Mouse (Mus musculus): ENCODE data around the gene Rps29. TPM values are rescaled to one million over a fixed set of nuclear protein-coding genes. Genes with fewer than 3 reads are reported as not detected.

The Rps29 gene
- polyA plus RNA-seq, 1 experiment from 2014 or later = 1,574 TPM

- H3K27ac ChIP-seq = peak overlapping the region; percentile 95; the same call in 1 of the 2 replicates
- no peaks in the 10 kb centered on the region for H3K9me3 ChIP-seq (replicated peaks)
- peaks cover 23% of the 10 kb centered on the region for H3K36me3 ChIP-seq
- no peak overlapping the region for H3K4me3 ChIP-seq (replicated peaks)
- WGBS (ENCODE audit: insufficient replicate concordance) = 72% methylated on average over 2 of the region's 2 CpGs
- no peaks in the 10 kb centered on the region for H3K27me3 ChIP-seq
- no peak overlapping the region for H3K9ac ChIP-seq
- peaks cover 23% of the 10 kb centered on the region for H3K4me1 ChIP-seq (replicated peaks)
- ATAC-seq (ENCODE audit: low read depth) (no peak), DNase-seq (no peak)
- H3K4me2 ChIP-seq = no peak overlapping the region
These were observed 3.1 kb downstream of the Rps29 start for GRCm38 (mm10) chr12:69155923-69156322.

DNA sequence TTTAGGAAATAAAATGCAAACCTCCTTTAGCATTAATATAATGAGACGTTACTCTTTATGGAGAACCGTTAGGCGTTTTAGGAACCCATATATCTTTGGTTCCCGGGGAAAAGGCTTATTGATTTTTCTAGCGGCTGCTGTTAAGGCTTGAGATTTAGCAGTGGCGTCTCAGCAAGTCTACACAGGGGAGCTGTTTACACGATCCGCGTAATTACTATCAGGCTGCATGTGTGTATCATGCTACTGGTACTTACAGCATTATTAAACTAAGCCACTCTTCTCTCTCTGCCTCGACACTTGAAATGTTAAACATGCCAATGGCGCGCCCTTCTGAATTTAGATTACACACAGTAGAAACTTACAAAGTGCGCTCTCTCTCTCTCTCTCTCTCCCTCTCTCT is 8.9 kb downstream of the Rps29 start:
- WGBS (ENCODE audit: insufficient replicate concordance) = 67% methylated on average over 13 of the region's 13 CpGs
- Histone ChIP-seq H3K27me3 (no peaks in the 10 kb centered on the region), H3K4me2 (no peak overlapping the region), H3K9ac (no peak overlapping the region), H3K36me3 (no peaks in the 10 kb centered on the region), H3K4me1 (replicated peaks) (no peaks in the 10 kb centered on the region), H3K4me3 (replicated peaks) (no peak overlapping the region), H3K9me3 (replicated peaks) (no peaks in the 10 kb centered on the region), H3K27ac (no peak overlapping the region)
- no peak for ATAC-seq (ENCODE audit: low read depth)
- no peak for DNase-seq

DNA sequence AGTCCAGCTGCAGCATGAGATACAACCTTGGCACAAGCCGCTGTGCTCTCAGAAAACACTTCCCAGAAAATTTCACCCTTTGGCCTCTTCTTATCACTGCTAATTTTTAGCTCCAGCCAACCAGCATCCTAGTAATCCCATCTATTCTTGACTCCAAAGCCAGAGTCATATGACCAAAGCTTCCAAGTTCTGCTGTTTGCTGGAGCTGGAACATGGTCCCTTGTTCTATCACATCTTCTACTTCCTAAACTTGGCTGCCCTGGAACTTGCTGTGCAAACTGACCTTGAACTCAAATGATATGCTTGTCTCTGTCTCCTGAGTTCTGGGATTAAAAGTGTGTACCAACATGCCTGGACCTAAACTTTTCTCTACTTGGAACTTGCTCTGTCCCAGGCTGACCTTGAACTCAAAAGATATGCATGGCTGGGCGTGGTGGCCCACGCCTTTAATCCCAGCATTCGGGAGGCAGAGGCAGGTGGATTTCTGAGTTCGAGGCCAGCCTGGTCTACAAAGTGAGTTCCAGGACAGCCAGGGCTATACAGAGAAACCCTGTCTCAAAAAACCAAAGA is 11.7 kb downstream of the Rps29 start:
- no peak for ATAC-seq (ENCODE audit: low read depth)
- no peaks in the 10 kb centered on the region for H3K27me3 ChIP-seq

DNA sequence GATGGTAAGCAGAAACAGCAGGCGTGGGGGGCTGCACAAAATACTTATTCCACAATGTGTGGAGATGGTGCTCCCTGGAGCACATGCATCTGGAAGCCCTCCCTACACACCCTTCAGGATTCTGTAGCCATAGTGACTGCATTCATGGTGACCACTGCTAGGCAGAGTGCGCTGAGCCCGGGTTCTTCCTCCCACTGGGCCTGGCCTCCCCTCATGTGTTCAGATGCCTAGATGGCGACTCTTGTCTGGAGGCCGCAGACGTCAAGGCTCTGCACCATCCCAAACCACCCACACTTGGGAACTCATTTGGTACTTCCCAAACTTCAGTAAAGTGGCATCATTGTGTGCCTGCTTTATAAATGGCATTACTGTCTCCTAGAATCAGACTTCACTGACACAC is 15.5 kb downstream of the Rps29 start:
- H3K9ac ChIP-seq = no peak overlapping the region
- no peaks in the 10 kb centered on the region for H3K4me1 ChIP-seq (replicated peaks)
- no peaks in the 10 kb centered on the region for H3K27me3 ChIP-seq
- no peak overlapping the region for H3K4me2 ChIP-seq
- DNase-seq (no peak), ATAC-seq (ENCODE audit: low read depth) (no peak)
- H3K27ac ChIP-seq = no peak overlapping the region
- WGBS (ENCODE audit: insufficient replicate concordance) = 62% methylated on average over 6 of the region's 6 CpGs
- H3K36me3 ChIP-seq = no peaks in the 10 kb centered on the region
- no peaks in the 10 kb centered on the region for H3K9me3 ChIP-seq (replicated peaks)
- no peak overlapping the region for H3K4me3 ChIP-seq (replicated peaks)

More for the DNA sequence above, 11.7 kb downstream of the Rps29 start:
- Histone ChIP-seq H3K9me3 (replicated peaks) (no peaks in the 10 kb centered on the region), H3K4me3 (replicated peaks) (no peak overlapping the region), H3K9ac (no peak overlapping the region), H3K36me3 (no peaks in the 10 kb centered on the region), H3K4me1 (replicated peaks) (no peaks in the 10 kb centered on the region), H3K4me2 (no peak overlapping the region), H3K27ac (no peak overlapping the region)
- 71% methylated on average over 5 of the region's 5 CpGs for WGBS (ENCODE audit: insufficient replicate concordance)
- DNase-seq = no peak

GRCm38 (mm10) chr12:69139841-69140240 is 19.1 kb downstream of the Rps29 start:
- Histone ChIP-seq H3K27me3 (no peaks in the 10 kb centered on the region), H3K27ac (no peak overlapping the region), H3K9ac (no peak overlapping the region), H3K4me3 (replicated peaks) (no peak overlapping the region), H3K4me1 (replicated peaks) (no peaks in the 10 kb centered on the region), H3K9me3 (replicated peaks) (no peaks in the 10 kb centered on the region), H3K4me2 (no peak overlapping the region), H3K36me3 (no peaks in the 10 kb centered on the region)
- ATAC-seq (ENCODE audit: low read depth) (no peak), DNase-seq (no peak)
- WGBS (ENCODE audit: insufficient replicate concordance) = 68% methylated on average over 7 of the region's 7 CpGs

- no peaks in the 10 kb centered on the region for H3K9me3 ChIP-seq (replicated peaks)
- no peaks in the 10 kb centered on the region for H3K4me1 ChIP-seq (replicated peaks)
- H3K27ac ChIP-seq = no peak overlapping the region
- H3K27me3 ChIP-seq = no peaks in the 10 kb centered on the region
- H3K4me3 ChIP-seq (replicated peaks) = no peak overlapping the region
- no peak overlapping the region for H3K9ac ChIP-seq
- ATAC-seq (ENCODE audit: low read depth) (no peak), DNase-seq (no peak)
- no peak overlapping the region for H3K4me2 ChIP-seq
- WGBS (ENCODE audit: insufficient replicate concordance) = 70% methylated on average over 3 of the region's 3 CpGs
- no peaks in the 10 kb centered on the region for H3K36me3 ChIP-seq
These were observed 19.8 kb downstream of the Rps29 start for GRCm38 (mm10) chr12:69139201-69139600.

- Histone ChIP-seq H3K27ac (no peak overlapping the region), H3K9me3 (replicated peaks) (no peaks in the 10 kb centered on the region), H3K9ac (no peak overlapping the region), H3K4me1 (replicated peaks) (peaks cover 10% of the 10 kb centered on the region), H3K27me3 (no peaks in the 10 kb centered on the region), H3K36me3 (no peaks in the 10 kb centered on the region), H3K4me3 (replicated peaks) (no peak overlapping the region), H3K4me2 (no peak overlapping the region)
- ATAC-seq (ENCODE audit: low read depth) (no peak), DNase-seq (no peak)
- WGBS (ENCODE audit: insufficient replicate concordance) = 7% methylated on average over 10 of the region's 10 CpGs
These were observed 27.0 kb downstream of the Rps29 start for GRCm38 (mm10) chr12:69131981-69132380.

GRCm38 (mm10) chr12:69131267-69131666 is 27.7 kb downstream of the Rps29 start:
- no peaks in the 10 kb centered on the region for H3K36me3 ChIP-seq
- no peaks in the 10 kb centered on the region for H3K9me3 ChIP-seq (replicated peaks)
- no peak overlapping the region for H3K4me2 ChIP-seq
- DNase-seq (no peak), ATAC-seq (ENCODE audit: low read depth) (no peak)
- no peak overlapping the region for H3K4me3 ChIP-seq (replicated peaks)
- WGBS (ENCODE audit: insufficient replicate concordance) = 34% methylated on average over 6 of the region's 6 CpGs
- H3K4me1 ChIP-seq (replicated peaks) = peaks cover 10% of the 10 kb centered on the region
- no peaks in the 10 kb centered on the region for H3K27me3 ChIP-seq
- no peak overlapping the region for H3K27ac ChIP-seq
- no peak overlapping the region for H3K9ac ChIP-seq

DNA sequence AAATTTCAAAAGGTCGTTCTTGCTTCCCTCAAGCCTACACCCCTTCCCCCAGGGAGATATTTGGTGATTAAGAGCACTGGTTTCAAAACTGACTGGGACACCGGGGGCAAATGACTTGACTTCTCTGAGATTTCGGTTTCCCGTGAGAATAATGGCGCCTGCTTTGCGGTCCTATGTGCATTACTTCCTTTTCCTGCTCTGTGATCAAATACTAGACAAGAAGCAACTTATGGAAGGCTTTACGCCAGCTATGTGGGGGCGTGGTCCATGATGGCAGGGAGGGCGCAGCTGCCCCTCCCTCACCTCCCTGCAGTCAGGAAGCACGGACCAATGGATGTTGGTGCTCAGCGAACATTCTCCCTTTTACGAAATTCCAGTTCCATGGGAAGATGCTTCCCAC is 28.5 kb downstream of the Rps29 start:
- Histone ChIP-seq H3K9me3 (replicated peaks) (no peaks in the 10 kb centered on the region), H3K27me3 (no peaks in the 10 kb centered on the region), H3K4me1 (replicated peaks) (peaks cover 10% of the 10 kb centered on the region), H3K4me2 (peak overlapping the region; percentile 43), H3K4me3 (replicated peaks) (peak overlapping the region; percentile 14), H3K9ac (no peak overlapping the region), H3K27ac (no peak overlapping the region), H3K36me3 (no peaks in the 10 kb centered on the region)
- ATAC-seq (ENCODE audit: low read depth) (no peak), DNase-seq (no peak)
- 40% methylated on average over 12 of the region's 12 CpGs for WGBS (ENCODE audit: insufficient replicate concordance)

GRCm38 (mm10) chr12:69129634-69130310 is 29.2 kb downstream of the Rps29 start:
- ATAC-seq (ENCODE audit: low read depth) (no peak), DNase-seq (no peak)
- Histone ChIP-seq H3K4me2 (peak overlapping the region; percentile 43), H3K36me3 (no peaks in the 10 kb centered on the region), H3K27ac (no peak overlapping the region), H3K27me3 (no peaks in the 10 kb centered on the region), H3K9ac (no peak overlapping the region), H3K9me3 (replicated peaks) (no peaks in the 10 kb centered on the region), H3K4me1 (replicated peaks) (peaks cover 10% of the 10 kb centered on the region), H3K4me3 (replicated peaks) (peak overlapping the region; percentile 14)
- WGBS (ENCODE audit: insufficient replicate concordance) = 35% methylated on average over 18 of the region's 18 CpGs

DNA sequence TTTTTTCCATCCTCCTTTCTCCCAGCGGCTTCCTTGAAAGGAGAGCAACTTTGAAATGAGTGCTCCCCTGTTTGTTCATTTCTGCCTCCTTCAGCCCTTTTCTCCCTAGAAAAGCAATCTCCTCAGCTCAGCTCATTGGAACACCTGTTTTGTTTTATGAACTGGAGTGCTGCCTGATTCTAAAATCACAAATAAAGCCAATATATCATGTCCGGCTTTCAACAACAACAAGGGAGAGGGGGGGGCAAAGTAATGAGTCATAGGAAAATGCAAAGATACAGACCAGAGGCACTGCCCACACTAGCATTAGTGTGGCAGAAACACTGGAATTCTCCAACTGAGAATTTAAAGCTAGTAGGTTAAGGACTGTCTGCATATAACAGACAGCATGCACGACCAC is 31.4 kb downstream of the Rps29 start:
- H3K4me3 ChIP-seq (replicated peaks) = no peak overlapping the region
- no peaks in the 10 kb centered on the region for H3K9me3 ChIP-seq (replicated peaks)
- H3K36me3 ChIP-seq = no peaks in the 10 kb centered on the region
- H3K4me1 ChIP-seq (replicated peaks) = peaks cover 10% of the 10 kb centered on the region
- whole genome bisulfite sequencing (ENCODE audit: insufficient replicate concordance) = 85% methylated on average over 3 of the region's 3 CpGs
- H3K4me2 ChIP-seq = no peak overlapping the region
- ATAC-seq (ENCODE audit: low read depth) (no peak), DNase-seq (no peak)
- H3K9ac ChIP-seq = no peak overlapping the region
- no peaks in the 10 kb centered on the region for H3K27me3 ChIP-seq
- H3K27ac ChIP-seq = no peak overlapping the region

GRCm38 (mm10) chr12:69127170-69127569 is 31.8 kb downstream of the Rps29 start:
- peak; percentile 18 for DNase-seq

More at GRCm38 (mm10) chr12:69127170-69127569, 31.8 kb downstream of the Rps29 start:
- H3K4me2 ChIP-seq = no peak overlapping the region
- H3K4me1 ChIP-seq (replicated peaks) = peaks cover 10% of the 10 kb centered on the region
- H3K36me3 ChIP-seq = no peaks in the 10 kb centered on the region
- 63% methylated on average over 5 of the region's 5 CpGs for WGBS (ENCODE audit: insufficient replicate concordance)
- H3K4me3 ChIP-seq (replicated peaks) = no peak overlapping the region
- no peak overlapping the region for H3K27ac ChIP-seq
- no peak for ATAC-seq (ENCODE audit: low read depth)
- no peaks in the 10 kb centered on the region for H3K9me3 ChIP-seq (replicated peaks)
- H3K27me3 ChIP-seq = no peaks in the 10 kb centered on the region
- H3K9ac ChIP-seq = no peak overlapping the region

Measured in liver, embryonic 13.5 days (tissue).